Mouse (Mus musculus) megakaryocyte progenitor cell, adult 5-6 weeks (primary cell): ENCODE measurements around the gene Selenoi. TPM values are rescaled to one million over a fixed set of nuclear protein-coding genes. Genes with fewer than 3 reads are reported as not detected.
A peak's percentile ranks its signal among the peaks of the same experiment; 100 is the strongest.
"Not testable (repeated sequence)": the region's sequence is repeated elsewhere in the genome, so short reads cannot be mapped to it uniquely, and the experiment has no call there.

ENCODE experiments used
- ATAC-seq: replicated peaks from 2 replicates; pipeline ENCODE4 v1.8.0; 2016; ENCODE audit warnings: mild to moderate bottlenecking, moderate TSS enrichment, inconsistent platforms; ENCODE audit not compliant: poor library complexity
- total RNA-seq, 2 experiments: library from RNA; stranded (forward) in 1 of 2; stranded (reverse) in 1 of 2; fragments of 157-497, 149-512 nt in 1 of 2; fragments of 200-1000 nt in 1 of 2; gene quantifications; 2 replicates each; pipeline versions ENCODE4 v1.2.3 to v1.2.4; 2015 to 2017

Gene Selenoi
- 36.0 and 38.8 TPM in 2 replicates for total RNA-seq (2015)
- total RNA-seq (2017) = 47.5 and 67.4 TPM in 2 replicates

- ATAC-seq = peak; percentile 96
Measured at GRCm38 (mm10) chr5:30232271-30232971, at the start of gene Selenoi. Gene Selenoi, plus strand, starts transcription at chr5:30232581.

DNA sequence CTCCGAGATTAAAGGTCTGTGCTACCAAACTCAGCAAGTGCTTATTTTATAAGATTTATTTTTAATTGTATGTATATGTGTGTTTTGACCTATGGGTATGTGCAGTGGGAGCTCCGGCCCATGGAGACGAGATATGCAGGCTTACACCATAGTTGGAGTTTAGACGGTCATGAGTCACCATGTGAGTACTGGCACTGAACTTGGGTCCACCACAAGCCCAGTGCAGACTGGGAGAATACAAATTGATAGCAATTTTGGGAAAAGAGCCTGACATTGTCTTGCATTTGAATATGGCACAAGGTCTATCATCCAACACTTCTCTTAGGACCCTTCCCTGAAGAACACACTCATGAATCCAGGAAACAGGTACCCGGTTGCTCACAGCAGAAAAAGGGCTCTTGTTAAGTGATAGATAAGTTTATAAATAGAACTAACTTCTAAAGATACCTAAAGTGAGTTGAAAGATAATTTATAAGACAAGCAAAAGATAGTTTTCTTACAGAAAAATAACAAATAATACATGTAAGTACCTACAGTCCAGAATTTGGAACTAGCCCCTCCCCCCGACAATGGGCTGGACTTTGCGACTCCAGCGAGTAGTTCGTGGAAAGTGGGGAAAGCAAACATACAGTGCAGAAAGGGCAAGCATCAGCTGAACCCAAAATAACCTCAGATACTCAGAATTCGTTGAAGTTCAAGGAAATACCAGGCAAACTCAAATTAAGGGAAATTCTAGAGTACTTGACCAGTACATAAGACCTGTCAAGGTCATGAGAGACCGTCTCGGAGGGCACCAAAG lies 44.5 kb upstream of the Selenoi start:
- ATAC-seq = no peak

DNA sequence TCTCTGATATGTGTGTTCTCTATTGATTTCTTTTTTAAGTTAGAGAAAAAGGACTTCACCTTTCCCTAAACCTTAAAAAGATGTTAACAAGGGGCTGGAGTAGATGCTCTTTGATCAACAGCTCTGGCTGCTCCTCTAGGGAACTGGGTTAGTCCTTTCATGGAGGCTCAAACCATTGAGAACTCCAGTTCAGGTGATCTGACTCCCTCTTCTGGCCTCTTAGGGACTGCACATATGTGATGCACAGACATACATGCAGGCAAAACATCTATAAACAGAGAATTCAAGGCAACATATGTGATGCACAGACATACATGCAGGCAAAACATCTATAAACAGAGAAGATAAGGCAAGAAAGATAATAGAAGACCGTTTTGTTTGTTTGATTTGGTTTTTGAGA lies 39.9 kb upstream of the Selenoi start:
- 0 out of 2 replicates have a peak, but pooled peaks have one; percentile 34 for ATAC-seq

DNA sequence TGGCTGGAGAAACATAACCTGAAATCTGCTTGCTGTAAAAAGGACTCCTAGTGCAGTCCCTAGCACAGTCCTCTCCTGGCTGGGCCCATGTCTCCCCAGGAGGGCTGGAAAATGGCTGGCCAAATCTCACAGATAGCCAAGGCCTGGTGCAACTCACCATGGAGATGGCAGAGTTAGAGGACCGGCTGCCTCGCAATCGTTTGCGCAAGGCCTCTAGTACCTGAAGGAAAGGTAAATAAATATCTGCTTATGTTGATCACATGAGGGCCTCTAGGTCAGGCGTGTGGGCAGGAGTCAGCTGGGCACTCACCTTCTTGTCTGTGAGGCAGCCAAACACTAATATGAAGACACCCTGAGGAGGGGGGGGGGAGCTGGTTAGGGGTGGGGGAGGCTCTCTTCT lies 37.0 kb upstream of the Selenoi start:
- no peak for ATAC-seq

DNA sequence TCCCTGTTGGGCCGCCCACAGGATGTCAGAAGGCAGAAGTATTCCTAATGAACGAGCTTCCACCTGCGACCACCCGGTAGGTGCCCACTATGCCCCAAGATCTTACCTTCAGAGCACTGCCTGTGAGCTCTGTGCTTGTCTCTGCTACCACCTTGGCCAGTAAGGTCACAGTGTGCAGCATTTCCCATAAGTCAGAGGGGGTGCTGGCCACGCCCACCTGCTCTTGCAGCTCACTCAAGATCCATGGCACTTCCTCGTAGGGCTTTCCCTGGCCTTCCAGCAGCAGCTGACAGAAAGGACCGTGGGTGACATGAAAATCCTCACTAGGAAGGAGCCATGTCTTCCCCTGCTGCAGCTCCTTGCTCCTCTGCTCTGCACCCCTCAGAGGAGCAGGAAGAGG lies 34.1 kb upstream of the Selenoi start:
- ATAC-seq = peak; percentile 79

DNA sequence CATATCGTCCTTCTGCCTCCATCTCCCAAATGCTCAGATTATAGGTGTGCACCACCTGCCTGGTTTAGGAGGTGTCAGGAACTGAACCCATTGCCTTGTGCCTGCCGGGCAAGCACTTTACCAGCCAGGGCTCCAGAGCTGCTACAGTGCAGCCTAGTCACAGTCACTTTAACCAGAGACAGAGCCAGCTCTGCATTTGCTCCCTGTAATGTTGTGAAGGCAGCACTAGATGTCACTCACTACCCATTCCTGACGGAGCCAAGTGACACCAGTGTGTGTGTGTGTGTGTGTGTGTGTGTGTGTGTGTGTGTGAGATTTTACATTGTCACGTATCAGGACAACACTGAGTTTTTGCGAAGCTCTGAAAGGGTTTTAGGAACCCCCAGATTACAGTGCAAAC lies 30.9 kb upstream of the Selenoi start:
- ATAC-seq = peak; percentile 75

- ATAC-seq = peak; percentile 29; the same call in 1 of the 2 replicates
Measured at GRCm38 (mm10) chr5:30202221-30202620, 30.2 kb upstream of the Selenoi start.

GRCm38 (mm10) chr5:30203216-30203885 lies 29.0 kb upstream of the Selenoi start:
- no peak for ATAC-seq

GRCm38 (mm10) chr5:30204441-30204840 lies 27.9 kb upstream of the Selenoi start:
- ATAC-seq = no peak

DNA sequence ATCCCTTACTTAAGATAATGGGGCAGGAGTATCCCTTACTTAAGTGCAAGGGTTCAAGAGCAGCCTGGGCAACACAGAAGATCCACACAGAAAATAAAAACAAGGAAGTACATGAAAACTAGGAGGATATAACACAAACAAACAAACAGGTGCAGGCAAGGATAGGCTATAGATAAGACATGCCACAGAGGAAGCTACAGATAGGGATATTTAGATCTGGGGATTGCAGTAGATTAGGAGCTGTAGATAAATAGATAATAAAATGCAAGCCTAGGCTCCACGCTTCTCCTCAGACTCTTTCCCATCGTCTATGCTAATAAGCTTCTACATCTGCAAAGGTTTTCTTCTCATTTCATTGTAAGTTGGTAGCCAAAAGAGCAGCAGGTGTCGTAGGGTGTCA lies 27.3 kb upstream of the Selenoi start:
- no peak for ATAC-seq

GRCm38 (mm10) chr5:30205493-30205892 lies 26.9 kb upstream of the Selenoi start, which contains the start of gene Adgrf3:
Gene Adgrf3, minus strand, starts transcription at chr5:30205722.
- no peak for ATAC-seq

- ATAC-seq = peak; percentile 95
Measured at GRCm38 (mm10) chr5:30207276-30207675, 25.1 kb upstream of the Selenoi start.

GRCm38 (mm10) chr5:30210758-30211157 lies 21.6 kb upstream of the Selenoi start:
- ATAC-seq = not testable (repeated sequence)

- ATAC-seq = peak; percentile 74
Measured at GRCm38 (mm10) chr5:30214889-30215288, 17.5 kb upstream of the Selenoi start.

DNA sequence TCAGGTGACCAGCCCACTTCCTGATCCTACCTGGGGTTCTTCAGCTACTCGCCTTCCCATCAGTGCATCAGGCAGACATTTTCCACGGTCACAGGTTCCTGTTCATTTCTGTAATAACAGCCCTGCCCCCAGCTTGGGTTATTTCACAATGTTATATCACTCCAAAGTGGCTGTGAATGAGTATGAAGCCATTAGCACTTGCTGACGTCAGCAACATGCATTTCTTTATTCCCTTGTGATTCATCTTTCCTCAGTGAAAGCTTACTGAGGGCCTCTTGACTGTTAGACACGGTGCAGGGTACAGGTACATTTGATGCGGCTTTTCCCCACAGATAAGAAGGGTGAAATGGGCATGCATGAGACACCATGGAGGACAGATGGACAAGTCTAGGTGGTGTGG lies 16.4 kb upstream of the Selenoi start:
- ATAC-seq = 0 out of 2 replicates have a peak, but pooled peaks have one; percentile 31

DNA sequence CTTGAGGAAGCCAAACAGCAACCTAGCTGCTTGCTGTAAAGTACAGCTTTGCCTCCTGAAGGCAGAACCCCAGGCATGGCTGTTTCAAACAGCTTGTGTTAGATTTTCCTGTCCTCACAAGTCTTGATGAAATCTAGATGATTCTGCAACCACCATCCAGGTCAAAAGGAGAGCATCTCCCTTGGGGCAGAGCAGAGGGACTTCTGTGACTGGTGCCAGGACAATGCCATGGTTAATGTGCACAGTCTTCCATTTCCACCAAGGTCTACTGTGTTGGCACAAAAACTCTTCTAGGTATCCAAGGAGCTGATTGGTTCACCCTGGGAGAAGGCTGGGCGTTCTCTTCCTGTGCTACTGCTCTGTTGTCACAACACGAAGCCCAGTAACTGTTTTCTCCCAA lies 12.7 kb upstream of the Selenoi start:
- ATAC-seq = no peak

DNA sequence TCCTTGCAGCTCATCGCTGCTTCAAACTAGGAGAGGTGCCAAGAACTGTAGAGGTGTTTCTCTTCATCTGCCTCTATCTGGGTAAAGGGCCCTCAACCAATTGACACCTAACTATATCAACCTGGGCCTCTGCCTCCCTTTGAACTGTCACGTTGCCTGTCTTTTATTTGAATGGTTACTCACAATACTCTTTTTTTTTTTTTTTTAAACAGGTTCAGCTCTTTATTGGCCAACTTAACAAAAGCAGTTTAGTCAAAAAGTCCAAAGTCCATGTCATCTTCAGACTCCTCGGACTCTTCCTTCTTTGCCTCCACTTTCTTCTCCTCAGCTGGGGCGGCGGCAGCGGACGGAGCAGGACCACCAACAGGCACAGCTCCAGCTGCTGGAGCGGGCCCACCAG lies 11.7 kb upstream of the Selenoi start:
- ATAC-seq = no peak

- ATAC-seq = no peak
Measured at GRCm38 (mm10) chr5:30222681-30223080, 9.7 kb upstream of the Selenoi start.

- 0 out of 2 replicates have a peak, but pooled peaks have one; percentile 28 for ATAC-seq
Measured at GRCm38 (mm10) chr5:30230901-30231300, 1.5 kb upstream of the Selenoi start.

DNA sequence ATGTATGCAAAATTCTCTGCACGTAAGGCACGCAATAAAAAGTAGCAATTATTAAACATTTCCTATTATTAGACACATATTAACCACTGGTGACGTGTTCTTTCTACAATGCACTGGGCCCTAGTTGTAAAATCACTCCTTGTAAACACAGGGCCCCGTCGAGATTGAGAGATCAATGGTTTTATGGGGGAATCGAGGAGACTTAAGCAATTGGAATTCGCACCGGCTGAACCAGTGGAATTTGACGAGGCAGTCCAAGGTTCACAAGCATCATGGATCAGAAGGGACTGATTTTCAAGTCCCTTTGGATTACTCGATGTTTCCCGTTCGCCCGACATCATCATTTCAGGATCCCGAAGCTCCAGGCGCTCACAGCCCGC lies 500 bp upstream of the Selenoi start:
- no peak for ATAC-seq

DNA sequence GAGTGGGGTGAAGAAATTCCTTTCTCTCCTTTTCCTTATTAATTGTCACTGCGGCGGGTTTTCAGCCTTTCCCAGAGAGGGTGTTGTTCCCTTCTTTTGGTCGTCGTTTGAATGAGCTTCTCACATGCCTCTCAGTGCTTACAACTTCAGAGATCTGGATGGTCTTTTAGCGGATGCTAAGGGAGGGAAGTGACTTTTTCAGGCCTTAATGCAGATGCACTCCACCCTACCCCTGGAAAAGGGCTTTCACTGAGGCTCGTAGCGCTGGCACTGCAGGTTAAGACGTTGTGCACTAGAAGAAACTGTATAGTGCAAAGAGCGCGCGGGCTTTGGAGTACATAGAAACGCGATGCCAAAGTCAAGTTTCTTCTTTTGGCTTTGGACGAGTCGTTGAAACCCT lies 661 bp downstream of the Selenoi start:
- ATAC-seq = no peak
